Mouse (Mus musculus): Measurements from ENCODE around the gene 4931414P19Rik. TPM values are rescaled to one million over a fixed set of nuclear protein-coding genes. Genes with fewer than 3 reads are reported as not detected.

The 4931414P19Rik gene
- polyA plus RNA-seq, 1 experiment, result 13.3 TPM

DNA sequence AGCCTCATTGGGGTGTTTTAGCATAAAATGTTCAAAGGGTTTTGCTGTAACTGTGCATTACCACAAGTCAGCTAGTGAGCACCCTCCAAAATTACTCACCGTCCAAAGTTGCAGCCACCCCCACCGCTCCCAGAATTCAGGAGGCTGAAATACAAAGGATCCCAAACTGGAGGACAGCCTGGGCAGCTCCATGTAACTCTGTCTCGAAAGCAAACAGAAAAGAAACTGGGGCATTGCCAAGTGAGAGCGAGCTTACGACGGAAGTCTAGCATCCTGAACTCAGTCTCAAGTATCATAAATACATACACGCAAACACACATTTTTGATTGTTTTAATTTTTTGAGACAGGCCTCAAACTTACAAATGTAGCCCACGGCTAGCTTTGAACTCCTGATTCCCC lies 48.5 kb downstream of the 4931414P19Rik start:
- peaks cover 7% of the 10 kb centered on the region for H3K27me3 ChIP-seq (replicated peaks)
- H3K4me3 ChIP-seq (replicated peaks), result no peak overlapping the region
- H3K36me3 ChIP-seq (replicated peaks; ENCODE audit: low read length), result no peaks in the 10 kb centered on the region
- H3K4me1 ChIP-seq, result peaks cover 22% of the 10 kb centered on the region
- H3K9me3 ChIP-seq, result no peaks in the 10 kb centered on the region
- no peak for TF ChIP-seq FLI1 (IDR thresholded peaks at IDR 0.05; ENCODE audit: low read length)
- TF ChIP-seq GATA1 (IDR thresholded peaks at IDR 0.05; ENCODE audit: borderline replicate concordance, low read length), result no peak

DNA sequence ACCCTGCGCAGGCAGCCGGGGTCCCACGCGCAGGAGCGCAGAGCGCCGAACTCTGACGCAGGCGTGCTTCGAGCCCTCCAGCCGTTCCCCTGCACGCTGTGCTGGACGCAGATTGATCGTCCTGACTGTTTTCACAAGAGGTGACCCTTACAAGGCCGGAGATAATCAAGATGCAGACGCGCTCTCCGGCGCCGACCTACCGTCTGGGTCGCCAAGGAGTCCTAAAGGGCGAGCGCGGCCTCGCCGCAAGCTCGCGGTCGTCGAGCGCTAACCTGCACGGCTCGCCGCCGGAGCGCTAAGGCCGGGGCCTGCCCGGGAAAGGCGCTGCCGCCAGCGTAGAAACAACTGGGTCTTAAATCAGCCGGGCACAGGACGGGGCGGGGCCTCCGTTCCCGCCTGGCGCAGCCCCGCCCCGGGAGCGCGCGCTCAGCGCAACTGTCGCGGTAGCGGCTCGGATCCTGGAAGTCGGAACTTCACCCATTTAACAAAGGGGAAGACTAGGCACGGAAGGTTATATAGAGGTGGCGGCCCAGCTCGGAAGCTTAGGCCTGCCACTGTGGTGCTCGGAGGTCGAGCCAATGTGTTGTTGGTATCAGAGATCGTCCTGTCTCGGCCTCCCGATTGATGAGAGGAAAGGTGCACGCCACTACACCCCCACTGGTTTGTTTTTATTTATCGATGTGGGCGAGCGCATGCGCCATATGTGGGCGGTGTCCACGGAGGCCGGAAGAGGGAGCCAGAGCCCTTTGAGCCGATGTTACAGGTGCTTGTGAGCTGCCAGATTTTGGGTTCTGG lies 51.6 kb downstream of the 4931414P19Rik start, which contains the start of gene Haus4:
Haus4 (minus strand) TSS at position 642 of the 795 bp plus-strand sequence.
- Histone ChIP-seq H3K36me3 (replicated peaks; ENCODE audit: low read length) (peaks cover 29% of the 10 kb centered on the region), H3K4me1 (peaks cover 22% of the 10 kb centered on the region), H3K27me3 (replicated peaks) (peaks cover 3% of the 10 kb centered on the region), H3K4me3 (replicated peaks) (peak within 1 kb of the TSS; percentile 95), H3K9me3 (no peaks in the 10 kb centered on the region)
- TF ChIP-seq GATA1 (IDR thresholded peaks at IDR 0.05; ENCODE audit: borderline replicate concordance, low read length) (no peak), FLI1 (IDR thresholded peaks at IDR 0.05; ENCODE audit: low read length) (no peak)

DNA sequence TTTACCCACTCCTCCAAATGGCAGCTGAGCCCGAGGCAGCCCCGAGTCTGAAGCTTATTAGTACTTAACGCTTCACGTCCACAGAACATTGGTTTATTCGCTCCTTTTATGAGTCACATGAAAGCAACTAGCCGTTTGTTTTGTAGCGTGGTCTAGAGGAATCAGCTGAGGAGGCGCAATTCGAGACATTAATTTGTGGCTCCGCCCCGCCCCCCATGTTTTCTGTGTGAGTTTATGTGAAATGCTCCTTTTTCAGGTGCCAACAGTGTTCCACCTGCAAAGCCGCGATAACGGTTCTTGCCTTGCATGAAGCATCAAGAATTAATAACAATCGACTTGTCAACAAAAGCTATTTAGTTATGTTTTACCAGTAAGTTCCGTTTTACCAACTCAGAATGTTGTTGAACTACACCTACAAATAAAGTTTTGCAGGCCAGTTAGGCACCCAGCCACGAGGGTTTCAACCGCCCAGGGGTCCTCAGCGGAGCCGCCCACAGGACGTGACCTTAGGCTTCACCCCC lies 52.3 kb downstream of the 4931414P19Rik start:
- peaks cover 36% of the 10 kb centered on the region for H3K36me3 ChIP-seq (replicated peaks; ENCODE audit: low read length)
- no peaks in the 10 kb centered on the region for H3K9me3 ChIP-seq
- peak overlapping the region; percentile 95 for H3K4me3 ChIP-seq (replicated peaks)
- H3K27me3 ChIP-seq (replicated peaks), result no peaks in the 10 kb centered on the region
- H3K4me1 ChIP-seq, result peaks cover 22% of the 10 kb centered on the region
- TF ChIP-seq FLI1 (IDR thresholded peaks at IDR 0.05; ENCODE audit: low read length), result no peak
- no peak for TF ChIP-seq GATA1 (IDR thresholded peaks at IDR 0.05; ENCODE audit: borderline replicate concordance, low read length)

DNA sequence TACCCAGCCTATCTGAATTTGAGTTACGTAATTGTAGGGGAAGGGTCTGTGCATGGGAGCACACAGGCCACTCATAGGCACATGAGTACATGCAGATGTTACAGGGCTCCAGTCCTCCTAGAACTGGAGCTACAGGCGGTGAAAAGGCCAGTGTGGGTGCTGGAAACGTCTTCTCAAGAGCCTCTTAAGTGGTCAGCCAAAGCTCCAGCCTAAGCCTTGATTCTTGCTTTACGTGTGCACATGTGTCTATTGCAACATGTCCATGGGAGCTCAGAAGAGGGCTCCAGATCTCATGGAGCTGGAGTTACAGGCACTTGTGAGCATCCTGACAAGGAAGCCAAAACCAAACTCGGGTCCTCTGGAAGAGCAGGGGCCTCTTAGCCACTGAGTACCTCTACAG lies 61.1 kb downstream of the 4931414P19Rik start:
- no peaks in the 10 kb centered on the region for H3K27me3 ChIP-seq (replicated peaks)
- H3K4me1 ChIP-seq, result no peaks in the 10 kb centered on the region
- H3K9me3 ChIP-seq, result peaks cover 7% of the 10 kb centered on the region
- H3K36me3 ChIP-seq (replicated peaks; ENCODE audit: low read length), result peaks cover 60% of the 10 kb centered on the region
- no peak overlapping the region for H3K4me3 ChIP-seq (replicated peaks)
- no peak for TF ChIP-seq GATA1 (IDR thresholded peaks at IDR 0.05; ENCODE audit: borderline replicate concordance, low read length)
- no peak for TF ChIP-seq FLI1 (IDR thresholded peaks at IDR 0.05; ENCODE audit: low read length)

DNA sequence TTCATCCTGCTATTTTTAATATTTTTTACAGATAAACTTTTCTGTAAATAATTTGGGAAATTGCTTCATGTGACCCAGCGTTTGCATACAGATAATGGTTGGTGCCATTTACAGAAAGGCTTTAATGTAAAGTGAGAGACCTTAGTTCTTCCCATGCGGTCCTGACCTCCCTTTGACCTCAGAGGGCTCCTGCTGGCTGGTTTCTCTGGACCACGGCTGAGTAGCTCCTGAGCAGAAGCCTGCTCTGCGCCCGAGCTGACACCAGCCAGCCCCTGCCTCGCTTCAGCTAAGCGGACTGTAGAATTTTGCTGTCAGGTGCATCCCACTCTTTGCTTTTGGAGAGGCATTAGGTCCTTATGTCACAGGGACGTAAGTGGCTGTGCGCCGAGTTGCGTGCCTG lies 65.0 kb downstream of the 4931414P19Rik start:
- no peak overlapping the region for H3K4me3 ChIP-seq (replicated peaks)
- peaks cover 33% of the 10 kb centered on the region for H3K36me3 ChIP-seq (replicated peaks; ENCODE audit: low read length)
- TF ChIP-seq GATA1 (IDR thresholded peaks at IDR 0.05; ENCODE audit: borderline replicate concordance, low read length) (no peak), FLI1 (IDR thresholded peaks at IDR 0.05; ENCODE audit: low read length) (no peak)
- H3K27me3 ChIP-seq (replicated peaks), result no peaks in the 10 kb centered on the region
- no peaks in the 10 kb centered on the region for H3K9me3 ChIP-seq
- H3K4me1 ChIP-seq, result peaks cover 7% of the 10 kb centered on the region; the same call in 1 of the 2 replicates

DNA sequence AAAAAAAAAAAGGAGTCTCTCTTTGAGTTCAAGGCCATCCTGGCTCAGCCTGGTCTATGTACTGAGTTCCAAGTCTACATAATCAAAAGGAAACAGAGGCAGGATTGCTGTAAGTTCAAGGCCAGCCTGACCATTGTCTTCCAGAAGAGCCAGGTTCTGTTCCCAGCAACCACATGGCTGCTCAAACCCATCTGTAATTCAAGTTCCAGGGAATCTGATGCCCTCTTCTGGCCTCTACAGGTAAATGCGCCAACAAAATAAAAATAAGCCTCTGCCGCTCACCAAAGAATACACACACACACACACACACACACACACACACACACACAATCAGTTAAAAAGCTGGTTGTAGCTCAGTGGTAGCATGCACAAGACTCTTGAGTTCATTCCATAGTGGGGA lies 67.2 kb downstream of the 4931414P19Rik start:
- Histone ChIP-seq H3K36me3 (replicated peaks; ENCODE audit: low read length) (peaks cover 17% of the 10 kb centered on the region), H3K27me3 (replicated peaks) (no peaks in the 10 kb centered on the region), H3K4me3 (replicated peaks) (no peak overlapping the region), H3K4me1 (peaks cover 7% of the 10 kb centered on the region; the same call in 1 of the 2 replicates), H3K9me3 (no peaks in the 10 kb centered on the region)
- TF ChIP-seq GATA1 (IDR thresholded peaks at IDR 0.05; ENCODE audit: borderline replicate concordance, low read length), result no peak

Other genes with a start within 250 kb of the 4931414P19Rik start
- gene Oxa1l, start 245.2 kb downstream of the 4931414P19Rik start, polyA plus RNA-seq (2012; ENCODE audit: insufficient read depth, low replicate concordance), result 42.4 and 55.2 TPM in 2 replicates
- gene Slc7a7, start 188.2 kb downstream of the 4931414P19Rik start, polyA plus RNA-seq (2012; ENCODE audit: insufficient read depth, low replicate concordance), result 1.6 TPM in 1 of 2 replicates, not detected in the other
- 822 and 954 TPM in 2 replicates for gene Mrpl52, start 179.1 kb downstream of the 4931414P19Rik start, polyA plus RNA-seq (2012; ENCODE audit: insufficient read depth, low replicate concordance)
- gene Mmp14, start 174.4 kb downstream of the 4931414P19Rik start, polyA plus RNA-seq (2012; ENCODE audit: insufficient read depth, low replicate concordance), result 2.3 and 20.3 TPM in 2 replicates
- 312 and 469 TPM in 2 replicates for gene Lrp10, start 141.9 kb downstream of the 4931414P19Rik start, polyA plus RNA-seq (2012; ENCODE audit: insufficient read depth, low replicate concordance)
- 0.30 and 2.1 TPM in 2 replicates for gene Rem2, start 129.9 kb downstream of the 4931414P19Rik start, polyA plus RNA-seq (2012; ENCODE audit: insufficient read depth, low replicate concordance)
- gene Prmt5, start 88.5 kb downstream of the 4931414P19Rik start, polyA plus RNA-seq (2012; ENCODE audit: insufficient read depth, low replicate concordance), result 45.3 and 47.2 TPM in 2 replicates
- 1.1 and 21.3 TPM in 2 replicates for gene Haus4, start 51.4 kb downstream of the 4931414P19Rik start, polyA plus RNA-seq (2012; ENCODE audit: insufficient read depth, low replicate concordance)
- gene Ajuba, start 28.4 kb downstream of the 4931414P19Rik start, polyA plus RNA-seq (2012; ENCODE audit: insufficient read depth, low replicate concordance), result 1.0 and 2.6 TPM in 2 replicates
- gene Psmb5, start 12.0 kb upstream of the 4931414P19Rik start, polyA plus RNA-seq (2012; ENCODE audit: insufficient read depth, low replicate concordance), result 120 and 327 TPM in 2 replicates
- gene Psmb11, start 15.4 kb upstream of the 4931414P19Rik start, polyA plus RNA-seq (2012; ENCODE audit: insufficient read depth, low replicate concordance), result not detected in 2 replicates
- gene Gm17606, start 35.0 kb upstream of the 4931414P19Rik start, polyA plus RNA-seq (2012; ENCODE audit: insufficient read depth, low replicate concordance), result not detected in 2 replicates
- gene Cdh24, start 35.4 kb upstream of the 4931414P19Rik start, polyA plus RNA-seq (2012; ENCODE audit: insufficient read depth, low replicate concordance), result 2.7 and 5.5 TPM in 2 replicates
- 28.9 and 131 TPM in 2 replicates for gene 1700123O20Rik, start 80.2 kb upstream of the 4931414P19Rik start, polyA plus RNA-seq (2012; ENCODE audit: insufficient read depth, low replicate concordance)
- 85.2 and 218 TPM in 2 replicates for gene Acin1, start 80.9 kb upstream of the 4931414P19Rik start, polyA plus RNA-seq (2012; ENCODE audit: insufficient read depth, low replicate concordance)
- gene Gm29776, start 92.8 kb upstream of the 4931414P19Rik start, polyA plus RNA-seq (2012; ENCODE audit: insufficient read depth, low replicate concordance), result not detected in 2 replicates
- gene Cebpe, start 106.2 kb upstream of the 4931414P19Rik start, polyA plus RNA-seq (2012; ENCODE audit: insufficient read depth, low replicate concordance), result 17.3 TPM in 1 of 2 replicates, not detected in the other
- 4.4 and 13.9 TPM in 2 replicates for gene Slc7a8, start 176.0 kb upstream of the 4931414P19Rik start, polyA plus RNA-seq (2012; ENCODE audit: insufficient read depth, low replicate concordance)
- gene Rnf212b, start 208.1 kb upstream of the 4931414P19Rik start, polyA plus RNA-seq (2012; ENCODE audit: insufficient read depth, low replicate concordance), result not detected in 2 replicates